Mouse (Mus musculus): Measurements from ENCODE around the gene Miga1.

- TF ChIP-seq CTCF (conservative IDR thresholded peaks at IDR 0.05; ENCODE audit: insufficient read depth, insufficient read length, low read depth, low read length) (no peak), POLR2A (IDR thresholded peaks at IDR 0.05; ENCODE audit: low read depth, low read length) (no peak)
Measured at GRCm38 (mm10) chr3:152250487-152250886, 89.7 kb downstream of the Miga1 start.
